Mouse (Mus musculus) lung, adult 2 months (tissue): ENCODE results near the gene Itgb4. TPM values are rescaled to one million over a fixed set of nuclear protein-coding genes. Genes with fewer than 3 reads are reported as not detected.

Source experiments
- DNase-seq: peaks from one replicate; pipeline ENCODE4 v3.0.0; 2022
- H3K4me1 ChIP-seq: fragments of 200-500 bp; 2 replicates; pipeline ENCODE4 v1.6.1; 2011; ENCODE audit warnings: low read length; ENCODE audit not compliant: control insufficient read depth, insufficient read depth
- H3K4me3 ChIP-seq: fragments of 200-500 bp; replicated peaks from 2 replicates; pipeline ENCODE3; 2011; ENCODE audit warnings: low read depth, mild to moderate bottlenecking, control low read depth, low read length; ENCODE audit errors: extremely low read depth
- CTCF ChIP-seq: fragments of 200-500 bp; IDR thresholded peaks from 2 replicates; pipeline ENCODE4 v1.5.1; 2011; ENCODE audit warnings: mild to moderate bottlenecking, low read length, control low read depth; ENCODE audit not compliant: insufficient read depth
- POLR2A ChIP-seq: fragments of 200-500 bp; IDR thresholded peaks from 2 replicates; pipeline ENCODE4 v1.6.1; 2011; ENCODE audit warnings: low read depth, mild to moderate bottlenecking, control low read depth, low read length, borderline replicate concordance; ENCODE audit errors: extremely low read depth
- WGBS: fragments of 180-500 bp; shearing (Covaris S2); methylation state at CpG from one replicate; pipeline ENCODE4 v1.1.7; 2018; 5-methylcytosine and 5-hydroxymethylcytosine counted together
- polyA plus RNA-seq: library from polyadenylated mRNA; depleted of rRNA; stranded (reverse); fragments of >200 nt; gene quantifications from 2 replicates; pipeline ENCODE4 v1.2.3, GENCODE M21; 2012; rRNA removed

Itgb4 gene
- polyA plus RNA-seq, 1 experiment: 14.7 TPM

- no peak for TF ChIP-seq POLR2A
- TF ChIP-seq CTCF: no peak
- no peaks in the 10 kb centered on the region; the same call in 1 of the 2 replicates for H3K4me1 ChIP-seq
- no peak overlapping the region for H3K4me3 ChIP-seq
- DNase-seq: no peak
- 67% methylated on average over 4 of the region's 4 CpGs for WGBS
Measured at GRCm38 (mm10) chr11:116057237-116057881, 82.8 kb downstream of the Itgb4 start.

Other genes starting within 250 kb of the Itgb4 start
- gene Tmem94, start 209.3 kb upstream of the Itgb4 start, polyA plus RNA-seq: 100.0 and 107 TPM in 2 replicates
- 105 and 144 TPM in 2 replicates for gene Caskin2, start 161.1 kb upstream of the Itgb4 start, polyA plus RNA-seq
- 28.9 and 31.3 TPM in 2 replicates for gene Tsen54, start 160.0 kb upstream of the Itgb4 start, polyA plus RNA-seq
- gene Llgl2, start 150.7 kb upstream of the Itgb4 start, polyA plus RNA-seq: 91.8 and 94.0 TPM in 2 replicates
- gene Myo15b, start 116.3 kb upstream of the Itgb4 start, polyA plus RNA-seq: 5.4 and 7.9 TPM in 2 replicates
- gene Smim5, start 74.7 kb upstream of the Itgb4 start, polyA plus RNA-seq: 10.3 and 10.8 TPM in 2 replicates
- gene Smim6, start 62.7 kb upstream of the Itgb4 start, polyA plus RNA-seq: 8.5 and 9.1 TPM in 2 replicates
- 18.8 and 23.0 TPM in 2 replicates for gene Sap30bp, start 41.4 kb upstream of the Itgb4 start, polyA plus RNA-seq
- gene Recql5, start 41.2 kb upstream of the Itgb4 start, polyA plus RNA-seq: 14.5 and 18.0 TPM in 2 replicates
- 49.5 and 57.1 TPM in 2 replicates for gene Galk1, start 38.0 kb downstream of the Itgb4 start, polyA plus RNA-seq
- gene H3f3b, start 53.3 kb downstream of the Itgb4 start, polyA plus RNA-seq: 223 and 243 TPM in 2 replicates
- gene Unk, start 55.6 kb downstream of the Itgb4 start, polyA plus RNA-seq: 48.6 and 54.0 TPM in 2 replicates
- gene Unc13d, start 103.3 kb downstream of the Itgb4 start, polyA plus RNA-seq: 51.6 and 56.4 TPM in 2 replicates
- gene Wbp2, start 112.3 kb downstream of the Itgb4 start, polyA plus RNA-seq: 257 and 267 TPM in 2 replicates
- gene Trim47, start 152.5 kb downstream of the Itgb4 start, polyA plus RNA-seq: 44.6 and 55.5 TPM in 2 replicates
- 17.3 and 21.4 TPM in 2 replicates for gene Trim65, start 156.4 kb downstream of the Itgb4 start, polyA plus RNA-seq
- gene Mrpl38, start 164.2 kb downstream of the Itgb4 start, polyA plus RNA-seq: 32.9 and 41.3 TPM in 2 replicates
- gene Fbf1, start 193.5 kb downstream of the Itgb4 start, polyA plus RNA-seq: 26.5 and 35.5 TPM in 2 replicates
- gene Ten1, start 224.1 kb downstream of the Itgb4 start, polyA plus RNA-seq: 26.9 and 29.3 TPM in 2 replicates
- gene Acox1, start 224.3 kb downstream of the Itgb4 start, polyA plus RNA-seq: 45.6 and 67.9 TPM in 2 replicates